Comparison of ENCODE assay signal across 8 mouse cellular contexts in the genomic region with DNA sequence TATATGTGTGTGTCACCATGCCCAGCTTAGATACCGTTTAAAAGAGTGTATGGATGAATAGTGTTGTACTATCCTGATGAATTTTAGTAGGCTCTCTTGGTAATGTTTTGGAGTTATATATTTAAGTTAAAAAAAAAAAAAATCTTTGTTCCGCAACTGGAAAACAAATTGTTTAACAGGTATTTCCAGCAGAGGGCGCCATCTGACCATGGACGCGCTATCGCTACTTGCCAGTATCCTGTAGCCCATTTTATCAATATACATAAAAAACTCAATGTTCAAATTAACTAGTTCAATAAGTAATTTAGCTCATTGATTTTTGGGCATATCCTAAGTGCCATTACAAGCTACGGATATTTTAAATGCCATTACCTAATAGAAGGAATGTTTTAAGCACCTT. TPM values are rescaled to one million over a fixed set of nuclear protein-coding genes. Genes with fewer than 3 reads are reported as not detected.
DNase-seq lines count a peak whose midpoint lies in the region; ATAC-seq and TF ChIP-seq lines count a peak whose summit lies in the region.

No protein-coding gene starts in this region.

- no peaks in the 10 kb centered on the region for H3K9me3 ChIP-seq in heart, embryonic 10.5 days
- H3K9me3 ChIP-seq in G1E (replicated peaks): no peaks in the 10 kb centered on the region

- H3K4me1 ChIP-seq in heart, embryonic 10.5 days: no peaks in the 10 kb centered on the region
- H3K4me1 ChIP-seq in G1E (ENCODE audit: insufficient read depth, low read depth, low read length): peaks cover 6% of the 10 kb centered on the region; the same call in 1 of the 2 replicates

- H3K4me3 ChIP-seq in heart, embryonic 10.5 days: no peak overlapping the region
- no peak overlapping the region for H3K4me3 ChIP-seq in G1E (ENCODE audit: low read depth, low read length)

- TF ChIP-seq CTCF in G1E (IDR thresholded peaks at IDR 0.05; ENCODE audit: low read depth, low read length): 0 out of 2 replicates have a peak, but pooled peaks have one; percentile 19

- H3K36me3 ChIP-seq in heart, embryonic 10.5 days: no peaks in the 10 kb centered on the region
- no peaks in the 10 kb centered on the region for H3K36me3 ChIP-seq in G1E (replicated peaks)

- H3K27me3 ChIP-seq in heart, embryonic 10.5 days (ENCODE audit: insufficient read depth, poor library complexity, severe bottlenecking): peaks cover 8% of the 10 kb centered on the region; the same call in 1 of the 2 replicates
- no peaks in the 10 kb centered on the region for H3K27me3 ChIP-seq in G1E (ENCODE audit: insufficient read depth, low read length)

- ATAC-seq in G1E (ENCODE audit: extremely low read depth, insufficient number of reproducible peaks, low FRiP score, poor library complexity, severe bottlenecking): no peak

- DNase-seq in heart, adult 8-10 months (ENCODE audit: low spot score): peak; percentile 28
- DNase-seq in heart, embryonic 10.5 days (ENCODE audit: low spot score): no peak
- peak; percentile 86 for DNase-seq in 3T3-L1 (ENCODE audit: low read depth, low spot score)
- DNase-seq in G1E (ENCODE audit: low spot score): peak; percentile 22
- peak; percentile 48 to 81 for DNase-seq in cerebellum, postnatal 25 days
- peak; percentile 86 for DNase-seq in kidney, postnatal 10 days
- DNase-seq in lung, postnatal 10 days: peak; percentile 77
- peak; percentile 67 for DNase-seq in thymus, postnatal 0 days (ENCODE audit: low spot score)

- H3K27ac ChIP-seq in heart, embryonic 10.5 days: no peak overlapping the region

- 7% methylated on average over 7 of the region's 7 CpGs for WGBS in heart, embryonic 10.5 days

RNA-seq across cellular contexts. Expression of gene Psmd7, which starts 14.8 kb away (rescaled TPM):
- 100 to 1,000 TPM; 103 to 113 (median 104) TPM for total RNA-seq in heart, adult 8-10 months (2022)
- 248 and 324 TPM in 2 replicates for polyA plus RNA-seq in heart, embryonic 10.5 days (2016; fragmentation: Nextera tagmentation; extraction: Ambion mirVana)
- total RNA-seq in G1E (2014; fragmentation: Nextera tagmentation) (143 and 160 TPM in 2 replicates), G1E (2017) (61.4 and 75.0 TPM in 2 replicates)
- 41.9 and 42.9 TPM in 2 replicates for polyA plus RNA-seq in G1E (2012)
- 224 and 229 TPM in 2 replicates for polyA plus RNA-seq in thymus, postnatal 0 days (2015; fragmentation: Nextera tagmentation; extraction: Ambion mirVana)
